Mouse (Mus musculus): ENCODE data around the gene Stk24.

Gene Stk24

GRCm38 (mm10) chr14:121342885-121343284, 36.9 kb downstream of the Stk24 start:
- Histone ChIP-seq H3K9me3 (ENCODE audit: low read length) (no peaks in the 10 kb centered on the region), H3K36me3 (ENCODE audit: insufficient read depth, low read length) (peaks cover under 1% of the 10 kb centered on the region; the same call in 1 of the 2 replicates), H3K27me3 (ENCODE audit: insufficient read depth, low read length) (no peaks in the 10 kb centered on the region), H3K4me3 (replicated peaks; ENCODE audit: low read length) (no peak overlapping the region), H3K4me1 (replicated peaks; ENCODE audit: low read depth, low read length) (peaks cover 70% of the 10 kb centered on the region)
- TF ChIP-seq CTCF (conservative IDR thresholded peaks at IDR 0.05; ENCODE audit: low read length) = no peak
- no peak for TF ChIP-seq NANOG (IDR thresholded peaks at IDR 0.05; ENCODE audit: borderline replicate concordance, low read length)
- no peak for TF ChIP-seq POU5F1 (IDR thresholded peaks at IDR 0.05; ENCODE audit: borderline replicate concordance, low read length)

GRCm38 (mm10) chr14:121339951-121340401, 39.8 kb downstream of the Stk24 start:
- Histone ChIP-seq H3K9me3 (ENCODE audit: low read length) (no peaks in the 10 kb centered on the region), H3K4me3 (replicated peaks; ENCODE audit: low read length) (peak overlapping the region; percentile 39; the same call in 1 of the 2 replicates), H3K36me3 (ENCODE audit: insufficient read depth, low read length) (peaks cover 22% of the 10 kb centered on the region), H3K27me3 (ENCODE audit: insufficient read depth, low read length) (no peaks in the 10 kb centered on the region), H3K4me1 (replicated peaks; ENCODE audit: low read depth, low read length) (peaks cover 43% of the 10 kb centered on the region)
- TF ChIP-seq POU5F1 (IDR thresholded peaks at IDR 0.05; ENCODE audit: borderline replicate concordance, low read length) = no peak
- no peak for TF ChIP-seq CTCF (conservative IDR thresholded peaks at IDR 0.05; ENCODE audit: low read length)
- TF ChIP-seq NANOG (IDR thresholded peaks at IDR 0.05; ENCODE audit: borderline replicate concordance, low read length) = no peak

- H3K36me3 ChIP-seq (ENCODE audit: insufficient read depth, low read length) = peaks cover 29% of the 10 kb centered on the region
- H3K4me1 ChIP-seq (replicated peaks; ENCODE audit: low read depth, low read length) = peaks cover 43% of the 10 kb centered on the region
- H3K9me3 ChIP-seq (ENCODE audit: low read length) = no peaks in the 10 kb centered on the region
- H3K4me3 ChIP-seq (replicated peaks; ENCODE audit: low read length) = no peak overlapping the region
- H3K27me3 ChIP-seq (ENCODE audit: insufficient read depth, low read length) = no peaks in the 10 kb centered on the region
- TF ChIP-seq NANOG (IDR thresholded peaks at IDR 0.05; ENCODE audit: borderline replicate concordance, low read length) (no peak), POU5F1 (IDR thresholded peaks at IDR 0.05; ENCODE audit: borderline replicate concordance, low read length) (no peak), CTCF (conservative IDR thresholded peaks at IDR 0.05; ENCODE audit: low read length) (no peak)
Measured at GRCm38 (mm10) chr14:121338819-121339573, 40.8 kb downstream of the Stk24 start.

GRCm38 (mm10) chr14:121330090-121330408, 49.8 kb downstream of the Stk24 start:
- H3K27me3 ChIP-seq (ENCODE audit: insufficient read depth, low read length) = no peaks in the 10 kb centered on the region
- no peak overlapping the region for H3K4me3 ChIP-seq (replicated peaks; ENCODE audit: low read length)
- TF ChIP-seq POU5F1 (IDR thresholded peaks at IDR 0.05; ENCODE audit: borderline replicate concordance, low read length) = no peak
- TF ChIP-seq NANOG (IDR thresholded peaks at IDR 0.05; ENCODE audit: borderline replicate concordance, low read length) = no peak
- no peak for TF ChIP-seq CTCF (conservative IDR thresholded peaks at IDR 0.05; ENCODE audit: low read length)
- H3K36me3 ChIP-seq (ENCODE audit: insufficient read depth, low read length) = peaks cover 21% of the 10 kb centered on the region
- H3K9me3 ChIP-seq (ENCODE audit: low read length) = no peaks in the 10 kb centered on the region
- peaks cover 78% of the 10 kb centered on the region for H3K4me1 ChIP-seq (replicated peaks; ENCODE audit: low read depth, low read length)

GRCm38 (mm10) chr14:121329401-121330089, 50.3 kb downstream of the Stk24 start:
- H3K27me3 ChIP-seq (ENCODE audit: insufficient read depth, low read length) = no peaks in the 10 kb centered on the region
- H3K36me3 ChIP-seq (ENCODE audit: insufficient read depth, low read length) = peaks cover 19% of the 10 kb centered on the region
- H3K9me3 ChIP-seq (ENCODE audit: low read length) = no peaks in the 10 kb centered on the region
- no peak overlapping the region for H3K4me3 ChIP-seq (replicated peaks; ENCODE audit: low read length)
- TF ChIP-seq CTCF (conservative IDR thresholded peaks at IDR 0.05; ENCODE audit: low read length) (no peak), NANOG (IDR thresholded peaks at IDR 0.05; ENCODE audit: borderline replicate concordance, low read length) (no peak), POU5F1 (IDR thresholded peaks at IDR 0.05; ENCODE audit: borderline replicate concordance, low read length) (no peak)
- H3K4me1 ChIP-seq (replicated peaks; ENCODE audit: low read depth, low read length) = peaks cover 83% of the 10 kb centered on the region

GRCm38 (mm10) chr14:121328878-121329277, 50.9 kb downstream of the Stk24 start:
- Histone ChIP-seq H3K4me1 (replicated peaks; ENCODE audit: low read depth, low read length) (peaks cover 84% of the 10 kb centered on the region), H3K4me3 (replicated peaks; ENCODE audit: low read length) (no peak overlapping the region), H3K36me3 (ENCODE audit: insufficient read depth, low read length) (peaks cover 15% of the 10 kb centered on the region), H3K27me3 (ENCODE audit: insufficient read depth, low read length) (no peaks in the 10 kb centered on the region), H3K9me3 (ENCODE audit: low read length) (no peaks in the 10 kb centered on the region)
- no peak for TF ChIP-seq POU5F1 (IDR thresholded peaks at IDR 0.05; ENCODE audit: borderline replicate concordance, low read length)
- no peak for TF ChIP-seq CTCF (conservative IDR thresholded peaks at IDR 0.05; ENCODE audit: low read length)
- TF ChIP-seq NANOG (IDR thresholded peaks at IDR 0.05; ENCODE audit: borderline replicate concordance, low read length) = no peak

GRCm38 (mm10) chr14:121326432-121326831, 53.4 kb downstream of the Stk24 start:
- TF ChIP-seq POU5F1 (IDR thresholded peaks at IDR 0.05; ENCODE audit: borderline replicate concordance, low read length) (no peak), CTCF (conservative IDR thresholded peaks at IDR 0.05; ENCODE audit: low read length) (no peak), NANOG (IDR thresholded peaks at IDR 0.05; ENCODE audit: borderline replicate concordance, low read length) (no peak)
- Histone ChIP-seq H3K36me3 (ENCODE audit: insufficient read depth, low read length) (0 out of 2 replicates have a peak, but pooled peaks cover 2% of the 10 kb centered on the region), H3K9me3 (ENCODE audit: low read length) (no peaks in the 10 kb centered on the region), H3K4me3 (replicated peaks; ENCODE audit: low read length) (no peak overlapping the region), H3K27me3 (ENCODE audit: insufficient read depth, low read length) (no peaks in the 10 kb centered on the region), H3K4me1 (replicated peaks; ENCODE audit: low read depth, low read length) (peaks cover 88% of the 10 kb centered on the region)

- H3K27me3 ChIP-seq (ENCODE audit: insufficient read depth, low read length) = no peaks in the 10 kb centered on the region
- H3K36me3 ChIP-seq (ENCODE audit: insufficient read depth, low read length) = no peaks in the 10 kb centered on the region
- peaks cover 72% of the 10 kb centered on the region for H3K4me1 ChIP-seq (replicated peaks; ENCODE audit: low read depth, low read length)
- TF ChIP-seq CTCF (conservative IDR thresholded peaks at IDR 0.05; ENCODE audit: low read length) (no peak), NANOG (IDR thresholded peaks at IDR 0.05; ENCODE audit: borderline replicate concordance, low read length) (no peak), POU5F1 (IDR thresholded peaks at IDR 0.05; ENCODE audit: borderline replicate concordance, low read length) (no peak)
- no peaks in the 10 kb centered on the region for H3K9me3 ChIP-seq (ENCODE audit: low read length)
- no peak overlapping the region for H3K4me3 ChIP-seq (replicated peaks; ENCODE audit: low read length)
Measured at GRCm38 (mm10) chr14:121324521-121325330, 55.1 kb downstream of the Stk24 start.
